Mouse (Mus musculus): ENCODE measurements around the gene Eif3l. TPM values are rescaled to one million over a fixed set of nuclear protein-coding genes. Genes with fewer than 3 reads are reported as not detected.

Eif3l gene
- total and polyA plus RNA-seq, 3 experiments: 30.9 to 261 (median 134) TPM

DNA sequence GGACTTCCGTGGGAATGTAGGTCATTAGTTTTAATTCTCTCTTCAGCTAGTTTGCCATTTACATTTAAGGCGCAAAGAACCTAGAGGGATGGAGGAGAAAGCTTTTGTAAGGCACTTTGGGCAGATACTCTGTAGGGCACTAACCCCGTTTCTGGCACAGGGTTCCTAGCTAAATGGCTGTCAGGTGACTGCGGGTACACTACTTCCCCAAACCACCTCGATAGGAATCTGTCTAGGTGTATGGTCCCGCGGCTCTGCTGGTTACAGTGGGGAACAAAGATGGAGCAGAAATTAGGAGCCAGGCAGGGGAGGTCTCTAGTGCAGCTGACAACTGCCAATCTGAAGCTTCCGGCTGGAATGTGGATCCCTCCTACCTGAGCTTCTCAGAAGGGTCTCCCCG is 35.1 kb downstream of the Eif3l start:
- Histone ChIP-seq H3K9me3 (replicated peaks) (no peaks in the 10 kb centered on the region), H3K27me3 (ENCODE audit: insufficient read depth, low read length) (peaks cover 38% of the 10 kb centered on the region), H3K4me3 (ENCODE audit: low read depth, low read length) (peak overlapping the region; percentile 19; the same call in 1 of the 2 replicates), H3K4me1 (ENCODE audit: insufficient read depth, low read depth, low read length) (peaks cover 35% of the 10 kb centered on the region), H3K36me3 (replicated peaks) (peaks cover 27% of the 10 kb centered on the region)
- DNase-seq (ENCODE audit: low spot score): peak; percentile 33
- no peak for TF ChIP-seq CTCF (IDR thresholded peaks at IDR 0.05; ENCODE audit: low read depth, low read length)
- no peak for TF ChIP-seq TAL1 (conservative IDR thresholded peaks at IDR 0.05; ENCODE audit: low read depth, low read length)
- TF ChIP-seq GATA2 (IDR thresholded peaks at IDR 0.05; ENCODE audit: borderline replicate concordance, low read depth, low read length): no peak
- no peak for TF ChIP-seq POLR2AphosphoS5 (IDR thresholded peaks at IDR 0.05; ENCODE audit: insufficient replicate concordance, low read depth, low read length)
- no peak for TF ChIP-seq GATA1 (IDR thresholded peaks at IDR 0.05; ENCODE audit: borderline replicate concordance, low read length)
- no peak for ATAC-seq (ENCODE audit: extremely low read depth, insufficient number of reproducible peaks, low FRiP score, poor library complexity, severe bottlenecking)

DNA sequence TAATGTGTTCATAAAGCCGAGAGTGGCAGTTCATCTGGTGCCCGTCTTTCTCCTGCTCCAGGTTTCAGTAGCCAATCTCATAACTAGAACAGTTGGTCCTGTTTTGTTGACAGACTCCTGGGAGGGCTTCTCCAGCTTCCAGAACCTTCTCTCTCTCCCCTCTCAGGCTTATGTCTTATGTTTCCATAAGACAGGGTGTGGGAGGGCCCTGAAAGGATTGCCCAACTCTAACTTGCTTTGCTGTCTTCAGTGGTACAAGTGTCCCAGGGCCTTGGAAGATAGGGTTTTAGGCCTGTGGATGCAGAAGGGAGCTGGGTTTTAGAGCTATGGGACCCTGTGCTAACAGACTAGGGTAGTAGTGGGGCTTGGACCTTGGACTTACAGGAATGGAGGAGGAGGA is 35.5 kb downstream of the Eif3l start:
- ATAC-seq (ENCODE audit: extremely low read depth, insufficient number of reproducible peaks, low FRiP score, poor library complexity, severe bottlenecking): no peak
- H3K4me3 ChIP-seq (ENCODE audit: low read depth, low read length): no peak overlapping the region
- TF ChIP-seq GATA2 (IDR thresholded peaks at IDR 0.05; ENCODE audit: borderline replicate concordance, low read depth, low read length): no peak
- no peak for TF ChIP-seq POLR2AphosphoS5 (IDR thresholded peaks at IDR 0.05; ENCODE audit: insufficient replicate concordance, low read depth, low read length)
- no peak for TF ChIP-seq GATA1 (IDR thresholded peaks at IDR 0.05; ENCODE audit: borderline replicate concordance, low read length)
- no peak for TF ChIP-seq TAL1 (conservative IDR thresholded peaks at IDR 0.05; ENCODE audit: low read depth, low read length)
- no peak for TF ChIP-seq CTCF (IDR thresholded peaks at IDR 0.05; ENCODE audit: low read depth, low read length)
- H3K9me3 ChIP-seq (replicated peaks): no peaks in the 10 kb centered on the region
- peaks cover 34% of the 10 kb centered on the region for H3K4me1 ChIP-seq (ENCODE audit: insufficient read depth, low read depth, low read length)
- H3K36me3 ChIP-seq (replicated peaks): peaks cover 32% of the 10 kb centered on the region
- H3K27me3 ChIP-seq (ENCODE audit: insufficient read depth, low read length): peaks cover 36% of the 10 kb centered on the region
- no peak for DNase-seq (ENCODE audit: low spot score)

DNA sequence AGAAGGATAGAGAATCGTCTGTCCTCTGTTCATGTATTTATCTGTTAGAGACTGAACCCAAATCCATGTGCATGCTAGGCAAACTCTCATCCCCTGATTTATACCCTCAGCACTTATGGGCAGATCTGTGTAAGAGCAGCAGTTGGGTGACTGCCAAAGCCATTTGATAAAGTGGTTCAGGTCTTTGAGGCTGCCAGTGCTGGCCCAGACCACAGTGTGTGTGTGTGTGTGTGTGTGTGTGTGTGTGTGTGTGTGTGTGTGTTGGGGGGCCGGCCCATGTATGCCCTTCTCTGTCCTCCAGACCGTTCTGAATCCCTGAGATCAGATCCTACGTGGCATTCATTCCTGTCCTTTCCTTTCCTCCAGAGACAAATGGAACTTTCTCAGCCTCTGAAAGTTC is 36.8 kb downstream of the Eif3l start:
- ATAC-seq (ENCODE audit: extremely low read depth, insufficient number of reproducible peaks, low FRiP score, poor library complexity, severe bottlenecking): no peak
- peaks cover 28% of the 10 kb centered on the region for H3K27me3 ChIP-seq (ENCODE audit: insufficient read depth, low read length)
- H3K36me3 ChIP-seq (replicated peaks): peaks cover 40% of the 10 kb centered on the region
- TF ChIP-seq TAL1 (conservative IDR thresholded peaks at IDR 0.05; ENCODE audit: low read depth, low read length) (no peak), CTCF (IDR thresholded peaks at IDR 0.05; ENCODE audit: low read depth, low read length) (no peak), POLR2AphosphoS5 (IDR thresholded peaks at IDR 0.05; ENCODE audit: insufficient replicate concordance, low read depth, low read length) (no peak), GATA2 (IDR thresholded peaks at IDR 0.05; ENCODE audit: borderline replicate concordance, low read depth, low read length) (no peak), GATA1 (IDR thresholded peaks at IDR 0.05; ENCODE audit: borderline replicate concordance, low read length) (no peak)
- no peak for DNase-seq (ENCODE audit: low spot score)
- H3K4me3 ChIP-seq (ENCODE audit: low read depth, low read length): no peak overlapping the region
- peaks cover 27% of the 10 kb centered on the region for H3K4me1 ChIP-seq (ENCODE audit: insufficient read depth, low read depth, low read length)
- no peaks in the 10 kb centered on the region for H3K9me3 ChIP-seq (replicated peaks)

DNA sequence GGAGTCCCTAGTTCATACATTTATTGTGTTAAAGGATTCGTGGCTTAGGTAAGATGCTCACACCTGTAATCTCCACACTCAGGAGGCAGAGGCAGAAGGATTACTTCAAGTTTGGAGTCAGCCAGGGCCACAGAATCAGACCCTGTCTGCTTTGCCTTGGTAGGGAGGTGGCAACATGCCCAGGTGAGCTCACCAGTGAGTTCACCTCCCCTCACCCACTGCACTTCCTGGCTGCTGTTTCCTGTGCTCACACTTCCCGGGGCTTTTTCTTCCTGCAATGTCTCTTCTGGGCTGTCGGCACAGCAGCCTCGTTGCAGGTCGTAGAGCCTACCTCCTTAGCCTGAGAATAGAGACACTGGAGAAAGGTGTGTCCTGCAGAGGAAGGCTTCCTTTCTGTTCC is 40.3 kb downstream of the Eif3l start:
- TF ChIP-seq POLR2AphosphoS5 (IDR thresholded peaks at IDR 0.05; ENCODE audit: insufficient replicate concordance, low read depth, low read length) (no peak), GATA1 (IDR thresholded peaks at IDR 0.05; ENCODE audit: borderline replicate concordance, low read length) (no peak), CTCF (IDR thresholded peaks at IDR 0.05; ENCODE audit: low read depth, low read length) (no peak), GATA2 (IDR thresholded peaks at IDR 0.05; ENCODE audit: borderline replicate concordance, low read depth, low read length) (no peak), TAL1 (conservative IDR thresholded peaks at IDR 0.05; ENCODE audit: low read depth, low read length) (no peak)
- ATAC-seq (ENCODE audit: extremely low read depth, insufficient number of reproducible peaks, low FRiP score, poor library complexity, severe bottlenecking) (no peak), DNase-seq (ENCODE audit: low spot score) (no peak)
- H3K4me1 ChIP-seq (ENCODE audit: insufficient read depth, low read depth, low read length): peaks cover 5% of the 10 kb centered on the region
- H3K4me3 ChIP-seq (ENCODE audit: low read depth, low read length): no peak overlapping the region
- H3K36me3 ChIP-seq (replicated peaks): peaks cover 71% of the 10 kb centered on the region
- no peaks in the 10 kb centered on the region for H3K9me3 ChIP-seq (replicated peaks)
- H3K27me3 ChIP-seq (ENCODE audit: insufficient read depth, low read length): 0 out of 2 replicates have a peak, but pooled peaks cover 5% of the 10 kb centered on the region

DNA sequence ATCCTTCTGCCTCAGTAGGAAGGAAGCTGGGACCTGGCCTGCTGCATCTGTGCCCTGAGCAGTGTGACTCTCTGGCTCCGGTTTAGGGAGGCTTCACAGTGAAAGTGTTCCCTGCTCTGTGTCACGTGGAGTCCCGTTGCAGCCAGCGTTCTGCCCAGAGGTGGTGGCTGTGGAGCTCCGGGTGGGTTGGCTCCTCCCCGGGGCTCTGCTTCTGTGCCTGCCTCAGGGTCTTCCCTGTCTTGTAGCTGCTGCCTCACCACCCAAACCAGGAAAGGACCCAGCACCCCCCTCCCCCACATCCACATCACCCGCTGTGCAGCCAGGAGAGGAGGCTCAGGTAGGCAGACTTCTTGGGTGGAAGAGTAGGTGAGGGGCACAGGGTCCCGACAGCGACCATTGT is 44.5 kb downstream of the Eif3l start:
- DNase-seq (ENCODE audit: low spot score): no peak
- H3K4me3 ChIP-seq (ENCODE audit: low read depth, low read length): no peak overlapping the region
- H3K27me3 ChIP-seq (ENCODE audit: insufficient read depth, low read length): no peaks in the 10 kb centered on the region
- H3K36me3 ChIP-seq (replicated peaks): peaks cover 86% of the 10 kb centered on the region
- TF ChIP-seq POLR2AphosphoS5 (IDR thresholded peaks at IDR 0.05; ENCODE audit: insufficient replicate concordance, low read depth, low read length) (no peak), TAL1 (conservative IDR thresholded peaks at IDR 0.05; ENCODE audit: low read depth, low read length) (no peak), CTCF (IDR thresholded peaks at IDR 0.05; ENCODE audit: low read depth, low read length) (no peak)
- H3K4me1 ChIP-seq (ENCODE audit: insufficient read depth, low read depth, low read length): no peaks in the 10 kb centered on the region
- H3K9me3 ChIP-seq (replicated peaks): no peaks in the 10 kb centered on the region
- no peak for ATAC-seq (ENCODE audit: extremely low read depth, insufficient number of reproducible peaks, low FRiP score, poor library complexity, severe bottlenecking)

DNA sequence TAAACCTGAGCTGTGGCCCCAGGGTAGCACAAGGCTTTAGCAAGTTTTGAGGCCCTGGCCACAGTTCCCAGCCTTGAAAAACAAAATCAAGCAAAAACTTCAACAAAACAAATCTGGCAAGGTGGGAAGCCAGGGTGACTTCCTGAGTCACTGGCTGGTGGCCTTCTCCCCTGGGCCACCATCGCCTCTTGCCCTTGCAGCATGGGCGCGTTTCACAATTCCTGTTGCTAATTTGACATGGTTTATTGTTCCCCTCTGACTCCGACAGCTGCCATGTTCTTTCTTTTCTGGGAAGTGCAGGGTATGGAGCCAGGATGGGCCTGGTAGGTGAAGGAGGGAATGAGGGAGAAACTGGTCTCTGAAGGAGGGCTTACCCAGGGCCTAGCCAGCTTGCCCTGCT is 47.1 kb downstream of the Eif3l start:
- DNase-seq (ENCODE audit: low spot score): no peak
- H3K36me3 ChIP-seq (replicated peaks): peaks cover 90% of the 10 kb centered on the region
- H3K4me3 ChIP-seq (ENCODE audit: low read depth, low read length): no peak overlapping the region
- no peak for TF ChIP-seq GATA1 (IDR thresholded peaks at IDR 0.05; ENCODE audit: borderline replicate concordance, low read length)
- no peak for TF ChIP-seq POLR2AphosphoS5 (IDR thresholded peaks at IDR 0.05; ENCODE audit: insufficient replicate concordance, low read depth, low read length)
- no peak for TF ChIP-seq CTCF (IDR thresholded peaks at IDR 0.05; ENCODE audit: low read depth, low read length)
- no peak for ATAC-seq (ENCODE audit: extremely low read depth, insufficient number of reproducible peaks, low FRiP score, poor library complexity, severe bottlenecking)
- H3K27me3 ChIP-seq (ENCODE audit: insufficient read depth, low read length): no peaks in the 10 kb centered on the region
- no peaks in the 10 kb centered on the region for H3K9me3 ChIP-seq (replicated peaks)
- no peaks in the 10 kb centered on the region for H3K4me1 ChIP-seq (ENCODE audit: insufficient read depth, low read depth, low read length)

DNA sequence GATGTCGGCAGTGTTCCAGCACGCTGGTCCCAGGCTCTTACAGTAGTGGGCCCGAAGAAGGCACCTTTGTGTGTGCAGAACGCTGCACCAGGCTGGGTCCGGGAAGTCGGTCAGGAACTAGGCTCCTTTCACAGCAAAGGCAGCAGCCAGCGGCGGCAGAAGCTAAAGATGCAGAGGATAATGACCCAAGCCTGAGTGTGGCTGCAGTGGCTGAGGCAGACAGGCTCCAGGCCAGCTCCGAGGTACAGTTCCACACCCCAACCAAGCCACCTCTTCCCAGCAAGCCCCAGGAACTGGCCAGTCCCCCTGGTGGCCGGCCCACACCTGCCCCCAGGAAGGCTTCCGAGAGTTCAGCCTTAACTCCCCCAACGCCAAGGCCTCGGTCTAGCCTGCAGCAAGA is 47.6 kb downstream of the Eif3l start:
- ATAC-seq (ENCODE audit: extremely low read depth, insufficient number of reproducible peaks, low FRiP score, poor library complexity, severe bottlenecking): no peak
- H3K36me3 ChIP-seq (replicated peaks): peaks cover 90% of the 10 kb centered on the region
- TF ChIP-seq GATA2 (IDR thresholded peaks at IDR 0.05; ENCODE audit: borderline replicate concordance, low read depth, low read length) (no peak), TAL1 (conservative IDR thresholded peaks at IDR 0.05; ENCODE audit: low read depth, low read length) (no peak), CTCF (IDR thresholded peaks at IDR 0.05; ENCODE audit: low read depth, low read length) (no peak), GATA1 (IDR thresholded peaks at IDR 0.05; ENCODE audit: borderline replicate concordance, low read length) (no peak), POLR2AphosphoS5 (IDR thresholded peaks at IDR 0.05; ENCODE audit: insufficient replicate concordance, low read depth, low read length) (no peak)

More for the DNA sequence above, 47.6 kb downstream of the Eif3l start:
- Histone ChIP-seq H3K9me3 (replicated peaks) (no peaks in the 10 kb centered on the region), H3K27me3 (ENCODE audit: insufficient read depth, low read length) (no peaks in the 10 kb centered on the region), H3K4me3 (ENCODE audit: low read depth, low read length) (no peak overlapping the region), H3K4me1 (ENCODE audit: insufficient read depth, low read depth, low read length) (0 out of 2 replicates have a peak, but pooled peaks cover 2% of the 10 kb centered on the region)
- DNase-seq (ENCODE audit: low spot score): no peak
